Mouse (Mus musculus) left cerebral cortex, postnatal 10 days (tissue): ENCODE data around the gene Xlr5a. TPM values are rescaled to one million over a fixed set of nuclear protein-coding genes. Genes with fewer than 3 reads are reported as not detected.
"Not testable (repeated sequence)": the region's sequence is repeated elsewhere in the genome, so short reads cannot be mapped to it uniquely, and the experiment has no call there.

Experiments
- DNase-seq, 2 experiments: peaks; one replicate each; pipeline ENCODE4 v3.0.0; 2021 to 2022; ENCODE audit warnings: low spot score in 2 of 2, mixed read lengths in 1 of 2; ENCODE audit errors: extremely low spot score in 1 of 2
- intact Hi-C: fragments of 180-260 bp; cut with DNase I; formaldehyde crosslinking; loops from one replicate; pipeline ENCODE4 v1.15.1; 2025
- total RNA-seq, 2 experiments: library from RNA; stranded (reverse); gene quantifications; 2 replicates each; pipeline ENCODE4 v1.2.3; 2021

Gene Xlr5a
- total RNA-seq, 2 experiments from 2014 or later: not detected

DNA sequence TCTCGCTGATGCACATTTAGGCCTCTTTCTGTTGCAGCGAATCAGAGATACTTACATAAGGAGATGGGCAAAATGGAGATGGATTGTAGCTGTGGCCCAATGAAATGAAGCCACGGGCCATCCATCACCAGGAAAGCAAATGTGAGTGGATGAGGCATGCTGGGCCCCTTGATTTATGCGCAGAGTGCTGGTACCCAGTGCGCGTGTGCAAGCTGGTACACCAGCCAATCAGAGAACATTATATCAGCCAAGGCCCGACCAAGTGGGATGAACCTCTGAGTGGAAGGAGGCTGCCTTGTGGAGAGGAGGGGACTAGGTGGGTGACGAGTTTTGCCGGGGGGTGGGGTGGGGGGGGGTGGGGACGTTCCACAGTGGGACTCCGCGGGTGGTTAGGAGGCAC lies 100.8 kb downstream of the Xlr5a start, which contains the start of gene Xlr3b:
Gene Xlr3b, plus strand, starts transcription at position 274 of the 400 bp plus-strand sequence.
- intact Hi-C loops: not testable (repeated sequence)
- DNase-seq: peak in 1 of 2 experiments; percentile 20

DNA sequence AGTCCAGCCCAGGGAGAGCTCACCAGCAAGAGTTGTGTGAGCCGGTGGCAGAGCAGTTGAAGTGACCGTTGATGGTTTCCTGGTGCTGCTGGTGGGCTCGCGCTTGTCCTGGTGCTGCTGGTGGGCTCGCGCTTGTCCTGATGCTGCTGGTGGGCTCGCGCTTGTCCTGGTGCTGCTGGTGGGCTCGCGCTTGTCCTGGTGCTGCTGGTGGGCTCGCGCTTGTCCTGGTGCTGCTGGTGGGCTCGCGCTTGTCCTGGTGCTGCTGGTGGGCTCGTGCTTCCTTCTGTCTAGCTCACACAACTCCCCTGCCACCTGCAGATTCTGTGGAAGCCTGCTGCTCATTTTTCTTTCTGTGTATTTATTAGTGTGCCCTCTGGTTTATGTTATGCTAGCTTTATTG lies 115.9 kb downstream of the Xlr5a start, which contains the start of gene Spin2d:
Gene Spin2d, minus strand, starts transcription at position 101 of the 400 bp plus-strand sequence.
- DNase-seq, intact Hi-C loops: not testable (repeated sequence)

- DNase-seq, intact Hi-C loops: not testable (repeated sequence)
Observed at GRCm38 (mm10) chrX:73149350-73149749, 143.4 kb downstream of the Xlr5a start, which contains the start of gene DXBay18. DXBay18 (minus strand) TSS chrX:73149450.

- DNase-seq, intact Hi-C loops: not testable (repeated sequence)
Observed at GRCm38 (mm10) chrX:73148496-73148895, 144.3 kb downstream of the Xlr5a start, which contains the start of gene Xlr5b. Xlr5b (plus strand) TSS chrX:73148796.

DNA sequence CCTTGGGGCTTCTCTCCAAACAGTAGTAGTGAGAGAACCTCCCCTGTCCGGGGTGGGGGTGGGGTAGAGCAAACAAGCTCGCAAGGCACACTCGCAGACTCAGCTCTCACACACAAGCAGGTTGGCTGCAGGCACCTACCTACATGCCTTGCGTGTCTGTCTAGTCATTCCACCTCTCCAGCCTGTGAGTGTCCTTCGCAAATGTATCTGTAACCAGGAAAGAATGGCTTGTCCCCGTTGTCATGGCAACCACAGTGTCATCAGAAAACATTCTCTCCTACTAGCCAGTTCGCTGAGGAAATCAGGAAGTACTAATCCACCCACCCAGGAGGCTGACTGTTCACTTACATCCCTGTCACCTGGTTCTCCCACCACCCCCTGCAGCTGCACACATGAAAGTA lies 149.6 kb downstream of the Xlr5a start:
- DNase-seq, intact Hi-C loops: not testable (repeated sequence)

GRCm38 (mm10) chrX:73122859-73123829 lies 169.6 kb downstream of the Xlr5a start:
- DNase-seq, intact Hi-C loops: not testable (repeated sequence)

DNA sequence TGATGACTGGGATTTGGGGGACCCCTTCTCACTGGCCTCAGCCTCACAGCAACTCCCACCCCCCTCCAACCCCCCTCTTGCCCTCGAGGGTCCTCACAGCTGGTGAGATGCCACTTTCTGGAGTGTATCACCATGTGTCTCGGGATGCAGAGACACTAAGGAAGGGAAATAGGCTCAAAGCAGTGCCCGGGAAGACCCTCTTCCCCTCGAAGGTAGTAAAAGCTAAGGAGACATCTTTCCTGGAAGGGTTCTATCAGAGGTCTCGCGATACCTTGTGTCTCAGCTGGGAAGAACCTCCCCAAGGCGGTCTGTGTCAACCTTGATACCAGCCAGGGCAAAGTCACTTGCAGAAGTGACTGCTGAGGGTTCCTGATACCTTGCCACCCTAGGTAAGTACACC lies 176.0 kb downstream of the Xlr5a start, which contains the start of gene Gm14685:
Gene Gm14685, plus strand, starts transcription at position 301 of the 400 bp plus-strand sequence.
- intact Hi-C loops, DNase-seq: not testable (repeated sequence)

DNA sequence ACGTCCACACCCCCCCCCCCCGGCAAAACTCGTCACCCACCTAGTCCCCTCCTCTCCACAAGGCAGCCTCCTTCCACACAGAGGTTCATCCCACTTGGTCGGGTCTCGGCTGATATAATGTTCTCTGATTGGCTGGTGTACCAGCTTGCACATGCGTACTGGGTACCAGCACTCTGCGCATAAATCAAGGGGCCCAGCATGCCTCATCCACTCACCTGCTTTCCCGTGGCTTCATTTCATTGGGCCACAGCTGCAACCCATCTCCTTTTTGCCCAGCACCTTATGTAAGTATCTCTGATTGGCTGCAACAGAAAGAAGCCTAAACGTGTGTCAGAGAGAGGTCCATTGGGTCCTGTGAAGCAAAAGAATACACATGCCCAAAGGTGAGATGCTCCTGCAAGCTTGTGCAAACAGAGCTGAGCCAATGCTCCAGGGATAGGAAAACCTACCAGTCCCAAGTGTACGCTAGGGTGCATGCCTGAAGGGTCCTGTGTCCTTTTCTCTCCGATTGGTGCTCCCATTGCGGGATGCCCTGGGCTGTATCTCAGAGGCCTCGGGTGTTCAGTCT lies 195.8 kb downstream of the Xlr5a start, which contains the start of gene Xlr3a:
Gene Xlr3a, minus strand, starts transcription at position 155 of the 568 bp plus-strand sequence.
- intact Hi-C loops, DNase-seq: not testable (repeated sequence)

GRCm38 (mm10) chrX:73082267-73083055 lies 210.3 kb downstream of the Xlr5a start, which contains the start of gene Xlr4a:
Xlr4a (minus strand) TSS chrX:73082478.
- DNase-seq, intact Hi-C loops: not testable (repeated sequence)

DNA sequence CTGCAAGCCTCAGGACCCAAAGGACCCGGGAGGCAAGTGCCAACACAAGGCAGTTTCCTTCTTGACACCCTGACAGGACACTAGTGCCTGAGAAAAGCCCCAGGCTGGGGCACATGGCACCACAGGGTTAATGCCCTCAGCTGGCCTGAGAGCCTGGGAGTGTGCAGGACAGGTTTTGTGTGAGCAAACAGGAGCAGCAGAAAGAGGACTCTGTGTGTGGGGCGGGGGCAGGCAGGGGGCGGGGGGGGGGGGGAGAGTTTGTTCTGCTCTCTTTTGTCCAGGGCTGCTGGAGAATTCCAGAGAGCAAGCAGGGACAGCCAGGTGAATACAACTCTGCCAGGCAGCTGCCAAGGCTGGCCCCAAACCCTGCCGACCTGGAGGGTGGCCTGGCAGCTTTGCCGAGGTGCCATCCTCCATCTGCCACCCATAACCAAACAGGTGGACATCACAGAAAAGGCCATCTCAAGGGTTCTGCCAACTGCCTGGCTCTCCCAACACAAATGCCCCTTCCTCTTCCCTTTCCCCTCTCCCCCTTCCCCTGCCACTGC lies 225.9 kb downstream of the Xlr5a start:
- not testable (repeated sequence) for DNase-seq
- intact Hi-C loops: loop anchor here (10.0 kb wide), 2 partner anchors 368 to 418 kb away; partner anchors contain the start of genes Bgn and Trex2

DNA sequence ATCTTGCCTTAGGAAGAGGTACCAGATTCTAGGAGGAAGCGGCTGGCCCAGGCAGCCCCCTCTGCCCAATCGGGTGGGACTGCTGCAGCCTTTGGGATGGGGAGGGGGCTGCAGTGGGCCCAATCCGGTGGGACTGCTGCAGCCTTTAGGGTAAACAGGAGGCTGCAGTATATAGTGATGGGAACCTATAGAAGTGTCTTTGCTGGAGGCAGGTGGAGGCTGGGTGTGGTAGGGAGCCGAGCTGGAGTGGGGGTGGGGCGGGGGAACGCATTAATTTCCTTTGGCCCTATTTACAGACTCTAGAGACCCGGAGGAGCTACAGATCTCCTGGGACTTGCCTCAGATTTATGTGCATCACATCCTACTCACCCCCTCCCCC lies 228.4 kb downstream of the Xlr5a start, which contains the start of gene Pnma3:
Gene Pnma3, plus strand, starts transcription at position 373 of the 379 bp plus-strand sequence.
- intact Hi-C loops: loop anchor here (5.0 to 10.0 kb wide), 3 partner anchors 163 to 420 kb away; partner anchors contain the start of genes Bgn, F8a and Trex2
- no peak for DNase-seq

DNA sequence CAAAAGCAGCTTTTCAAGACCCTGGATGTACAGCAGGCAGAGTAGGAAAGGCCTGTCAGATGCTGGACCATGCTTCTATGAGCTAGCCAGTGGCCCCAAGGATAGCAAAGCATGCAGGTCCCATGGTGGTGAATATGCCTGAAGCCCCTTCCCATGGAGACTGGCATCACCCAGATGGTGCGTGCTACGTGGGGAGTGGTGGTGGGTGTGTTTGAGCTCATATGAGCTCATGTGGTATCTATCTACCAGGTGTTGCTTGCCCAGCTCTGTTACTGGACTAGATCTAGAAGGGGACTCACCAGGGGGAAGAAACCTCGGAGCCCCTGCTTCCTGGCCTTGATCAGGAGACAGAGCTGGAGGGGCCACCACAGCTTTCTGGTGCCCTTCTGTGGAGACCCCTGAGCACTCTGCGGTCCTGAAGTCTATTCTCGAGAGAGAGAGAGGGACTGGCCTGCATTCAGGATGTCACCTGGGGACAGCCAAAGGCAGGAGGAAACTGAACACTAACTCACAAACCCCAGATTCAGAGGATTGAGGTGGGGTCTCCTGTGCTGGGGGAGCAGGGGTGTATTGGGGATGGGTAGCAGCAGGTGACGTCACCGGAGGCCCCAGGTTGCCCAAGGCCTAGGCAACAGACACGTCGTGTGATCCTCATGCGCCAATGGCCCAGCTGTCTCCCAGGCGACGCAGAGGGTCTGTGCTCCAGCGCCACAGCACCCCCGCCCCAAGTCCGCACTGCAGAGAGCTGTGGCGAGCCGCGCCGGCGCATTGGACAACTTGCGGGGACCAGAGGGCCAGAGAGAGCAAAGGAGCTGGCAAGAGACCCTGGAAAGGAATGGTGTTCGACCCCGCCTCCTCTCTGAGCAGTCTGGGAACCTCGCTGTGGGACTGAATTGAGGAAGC lies 229.0 kb downstream of the Xlr5a start:
- peak; percentile 27 to 61 for DNase-seq
- intact Hi-C loops: loop anchor here (5.0 to 10.0 kb wide), 3 partner anchors 164 to 421 kb away; partner anchors contain the start of genes Bgn, F8a and Trex2

DNA sequence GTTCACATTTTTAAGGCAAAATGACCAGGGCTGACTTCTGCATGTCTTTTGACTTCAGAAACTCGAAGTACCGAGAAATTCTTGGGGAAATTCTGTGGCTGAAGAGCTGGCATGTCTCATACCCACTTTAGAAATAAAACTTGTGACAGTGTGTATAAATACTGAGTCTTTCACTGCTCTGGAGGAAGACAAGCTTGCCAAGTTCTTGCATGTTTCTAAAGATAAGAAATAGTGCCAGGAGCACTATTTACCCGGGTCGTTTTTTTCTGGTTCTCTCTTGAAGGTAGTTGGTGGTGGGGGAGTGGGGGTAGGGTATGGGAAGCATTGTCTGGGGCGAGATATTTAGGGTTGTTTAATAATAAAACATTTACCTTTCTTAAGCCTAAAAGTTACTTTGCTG lies 230.5 kb downstream of the Xlr5a start:
- DNase-seq: no peak
- intact Hi-C loops: loop anchor here (5.0 to 10.0 kb wide), 3 partner anchors 165 to 422 kb away; partner anchors contain the start of genes Bgn, F8a and Trex2

- intact Hi-C loops: loop anchor here (5.0 to 10.0 kb wide), 3 partner anchors 166 to 423 kb away; partner anchors contain the start of genes Bgn, F8a and Trex2
- DNase-seq: no peak
Observed at GRCm38 (mm10) chrX:73061528-73061927, 231.2 kb downstream of the Xlr5a start.
